Mouse (Mus musculus): Measurements from ENCODE around the gene Ikbke. TPM values are rescaled to one million over a fixed set of nuclear protein-coding genes. Genes with fewer than 3 reads are reported as not detected.
A peak's percentile ranks its signal among the peaks of the same experiment; 100 is the strongest.
"Not testable (repeated sequence)": the region's sequence is repeated elsewhere in the genome, so short reads cannot be mapped to it uniquely, and the experiment has no call there.

The Ikbke gene
- polyA plus RNA-seq (2012; rRNA removed) = 1.5 and 1.8 TPM in 2 replicates

GRCm38 (mm10) chr1:131279456-131279776, at the start of gene Ikbke:
Gene Ikbke (minus strand): TSS chr1:131279606.
- H3K4me3 ChIP-seq (replicated peaks; ENCODE audit: insufficient read depth, low read depth, low read length) = no peak within 1 kb of the TSS
- H3K27ac ChIP-seq (ENCODE audit: insufficient read depth, low read length) = no peak within 1 kb of the TSS
- TF ChIP-seq POLR2A (IDR thresholded peaks at IDR 0.05; ENCODE audit: borderline replicate concordance, insufficient read depth, low read length) = no peak
- TF ChIP-seq CTCF (IDR thresholded peaks at IDR 0.05; ENCODE audit: borderline replicate concordance, insufficient read depth, low read depth, low read length) = no peak
- 0 out of 2 replicates have a peak, but pooled peaks cover 5% of the 10 kb centered on the region for H3K4me1 ChIP-seq (ENCODE audit: control insufficient read depth, insufficient read depth, low read length)
- H3K27me3 ChIP-seq (ENCODE audit: control insufficient read depth, insufficient read depth, low read length) = no peaks in the 10 kb centered on the region
- no peak for DNase-seq
- WGBS = 45% methylated on average over 4 of the region's 4 CpGs

GRCm38 (mm10) chr1:131329093-131329492, 49.7 kb upstream of the Ikbke start:
- 97% methylated on average over 1 of the region's 1 CpGs for WGBS
- H3K27me3 ChIP-seq (ENCODE audit: control insufficient read depth, insufficient read depth, low read length); DNase-seq; H3K4me3 ChIP-seq (replicated peaks; ENCODE audit: insufficient read depth, low read depth, low read length); H3K27ac ChIP-seq (ENCODE audit: insufficient read depth, low read length): not testable (repeated sequence)
- 0 out of 2 replicates have a peak, but pooled peaks have one; percentile 7 for TF ChIP-seq CTCF (IDR thresholded peaks at IDR 0.05; ENCODE audit: borderline replicate concordance, insufficient read depth, low read depth, low read length)
- H3K4me1 ChIP-seq (ENCODE audit: control insufficient read depth, insufficient read depth, low read length) = peaks cover 16% of the 10 kb centered on the region; the same call in 1 of the 2 replicates

GRCm38 (mm10) chr1:131327167-131327566, 47.8 kb upstream of the Ikbke start:
- DNase-seq = peak; percentile 62 to 82
- TF ChIP-seq POLR2A (IDR thresholded peaks at IDR 0.05; ENCODE audit: borderline replicate concordance, insufficient read depth, low read length) = no peak
- no peak for TF ChIP-seq CTCF (IDR thresholded peaks at IDR 0.05; ENCODE audit: borderline replicate concordance, insufficient read depth, low read depth, low read length)
- WGBS = 18% methylated on average over 1 of the region's 1 CpGs
- H3K27ac ChIP-seq (ENCODE audit: insufficient read depth, low read length) = peak overlapping the region; percentile 77
- no peak overlapping the region for H3K4me3 ChIP-seq (replicated peaks; ENCODE audit: insufficient read depth, low read depth, low read length)
- no peaks in the 10 kb centered on the region for H3K27me3 ChIP-seq (ENCODE audit: control insufficient read depth, insufficient read depth, low read length)
- H3K4me1 ChIP-seq (ENCODE audit: control insufficient read depth, insufficient read depth, low read length) = peaks cover 16% of the 10 kb centered on the region; the same call in 1 of the 2 replicates

- no peak for TF ChIP-seq POLR2A (IDR thresholded peaks at IDR 0.05; ENCODE audit: borderline replicate concordance, insufficient read depth, low read length)
- no peak for TF ChIP-seq CTCF (IDR thresholded peaks at IDR 0.05; ENCODE audit: borderline replicate concordance, insufficient read depth, low read depth, low read length)
- H3K27me3 ChIP-seq (ENCODE audit: control insufficient read depth, insufficient read depth, low read length) = no peaks in the 10 kb centered on the region
- H3K4me3 ChIP-seq (replicated peaks; ENCODE audit: insufficient read depth, low read depth, low read length) = no peak overlapping the region
- no peak overlapping the region for H3K27ac ChIP-seq (ENCODE audit: insufficient read depth, low read length)
- DNase-seq = no peak
- H3K4me1 ChIP-seq (ENCODE audit: control insufficient read depth, insufficient read depth, low read length) = peaks cover 16% of the 10 kb centered on the region; the same call in 1 of the 2 replicates
- 94% methylated on average over 3 of the region's 3 CpGs for WGBS
Measured at GRCm38 (mm10) chr1:131324816-131325463, 45.5 kb upstream of the Ikbke start.

GRCm38 (mm10) chr1:131319598-131320330, 40.4 kb upstream of the Ikbke start:
- no peak for TF ChIP-seq CTCF (IDR thresholded peaks at IDR 0.05; ENCODE audit: borderline replicate concordance, insufficient read depth, low read depth, low read length)
- TF ChIP-seq POLR2A (IDR thresholded peaks at IDR 0.05; ENCODE audit: borderline replicate concordance, insufficient read depth, low read length) = no peak
- no peaks in the 10 kb centered on the region for H3K27me3 ChIP-seq (ENCODE audit: control insufficient read depth, insufficient read depth, low read length)
- WGBS = 77% methylated on average over 3 of the region's 3 CpGs
- peaks cover 5% of the 10 kb centered on the region; the same call in 1 of the 2 replicates for H3K4me1 ChIP-seq (ENCODE audit: control insufficient read depth, insufficient read depth, low read length)
- H3K27ac ChIP-seq (ENCODE audit: insufficient read depth, low read length) = no peak overlapping the region
- DNase-seq = no peak
- H3K4me3 ChIP-seq (replicated peaks; ENCODE audit: insufficient read depth, low read depth, low read length) = no peak overlapping the region

GRCm38 (mm10) chr1:131318397-131318796, 39.0 kb upstream of the Ikbke start:
- Histone ChIP-seq H3K4me3 (replicated peaks; ENCODE audit: insufficient read depth, low read depth, low read length) (no peak overlapping the region), H3K4me1 (ENCODE audit: control insufficient read depth, insufficient read depth, low read length) (peaks cover 5% of the 10 kb centered on the region; the same call in 1 of the 2 replicates), H3K27me3 (ENCODE audit: control insufficient read depth, insufficient read depth, low read length) (no peaks in the 10 kb centered on the region), H3K27ac (ENCODE audit: insufficient read depth, low read length) (no peak overlapping the region)
- 96% methylated on average over 2 of the region's 2 CpGs for WGBS
- TF ChIP-seq CTCF (IDR thresholded peaks at IDR 0.05; ENCODE audit: borderline replicate concordance, insufficient read depth, low read depth, low read length) (no peak), POLR2A (IDR thresholded peaks at IDR 0.05; ENCODE audit: borderline replicate concordance, insufficient read depth, low read length) (no peak)
- DNase-seq = no peak

- DNase-seq = no peak
- 90% methylated on average over 5 of the region's 5 CpGs for WGBS
- TF ChIP-seq POLR2A (IDR thresholded peaks at IDR 0.05; ENCODE audit: borderline replicate concordance, insufficient read depth, low read length) = no peak
- no peak for TF ChIP-seq CTCF (IDR thresholded peaks at IDR 0.05; ENCODE audit: borderline replicate concordance, insufficient read depth, low read depth, low read length)
Measured at GRCm38 (mm10) chr1:131317625-131318024, 38.2 kb upstream of the Ikbke start.

GRCm38 (mm10) chr1:131311284-131311683, 31.9 kb upstream of the Ikbke start:
- Histone ChIP-seq H3K4me1 (ENCODE audit: control insufficient read depth, insufficient read depth, low read length) (peaks cover 21% of the 10 kb centered on the region; the same call in 1 of the 2 replicates), H3K4me3 (replicated peaks; ENCODE audit: insufficient read depth, low read depth, low read length) (no peak overlapping the region), H3K27me3 (ENCODE audit: control insufficient read depth, insufficient read depth, low read length) (no peaks in the 10 kb centered on the region), H3K27ac (ENCODE audit: insufficient read depth, low read length) (peak overlapping the region; percentile 41)
- DNase-seq = no peak
- TF ChIP-seq POLR2A (IDR thresholded peaks at IDR 0.05; ENCODE audit: borderline replicate concordance, insufficient read depth, low read length) (no peak), CTCF (IDR thresholded peaks at IDR 0.05; ENCODE audit: borderline replicate concordance, insufficient read depth, low read depth, low read length) (no peak)
- WGBS = 53% methylated on average over 3 of the region's 3 CpGs

More at GRCm38 (mm10) chr1:131317625-131318024, 38.2 kb upstream of the Ikbke start:
- Histone ChIP-seq H3K27ac (ENCODE audit: insufficient read depth, low read length) (no peak overlapping the region), H3K27me3 (ENCODE audit: control insufficient read depth, insufficient read depth, low read length) (no peaks in the 10 kb centered on the region), H3K4me1 (ENCODE audit: control insufficient read depth, insufficient read depth, low read length) (peaks cover 5% of the 10 kb centered on the region; the same call in 1 of the 2 replicates), H3K4me3 (replicated peaks; ENCODE audit: insufficient read depth, low read depth, low read length) (no peak overlapping the region)
